Mouse (Mus musculus) cortical plate, adult 2 months (tissue): ENCODE data around the gene Vav1.

Source experiments
- CTCF ChIP-seq: fragments of 200-500 bp; IDR thresholded peaks from 2 replicates; pipeline ENCODE4 v1.5.1; 2011; ENCODE audit warnings: mild to moderate bottlenecking, control low read depth, low read length; ENCODE audit not compliant: insufficient read depth; ENCODE audit errors: extremely low read depth
- POLR2A ChIP-seq: fragments of 200-500 bp; IDR thresholded peaks from 2 replicates; pipeline ENCODE4 v1.6.1; 2011; ENCODE audit warnings: mild to moderate bottlenecking, low read length, control low read depth; ENCODE audit not compliant: insufficient read depth; ENCODE audit errors: extremely low read depth

DNA sequence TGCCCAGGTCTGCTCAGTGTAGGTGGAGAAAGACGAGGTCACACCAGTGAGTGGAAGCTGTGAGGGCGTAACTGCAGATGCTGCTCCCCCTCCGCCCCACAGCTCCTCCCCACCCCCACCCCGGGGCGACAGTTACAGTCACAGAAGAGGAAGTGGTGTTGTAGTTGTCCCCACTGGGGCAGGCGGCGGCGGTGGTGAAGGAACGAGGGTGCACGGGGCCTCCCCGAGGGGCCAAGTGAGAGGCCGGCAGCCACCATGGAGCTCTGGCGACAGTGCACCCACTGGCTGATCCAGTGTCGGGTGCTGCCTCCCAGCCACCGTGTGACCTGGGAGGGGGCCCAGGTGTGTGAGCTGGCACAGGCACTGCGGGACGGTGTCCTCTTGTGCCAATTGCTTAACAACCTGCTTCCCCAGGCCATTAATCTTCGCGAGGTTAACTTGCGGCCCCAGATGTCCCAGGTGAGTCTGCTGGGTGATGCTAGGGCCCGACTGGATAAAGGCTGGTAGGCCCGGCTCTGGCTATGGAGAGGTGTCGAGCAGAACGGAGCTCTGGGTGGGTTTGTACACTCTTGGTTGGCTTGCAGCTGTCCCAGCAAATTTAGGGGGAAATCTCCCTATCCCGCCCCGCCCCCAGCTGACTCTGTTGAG lies at the start of gene Vav1:
- TF ChIP-seq CTCF (no peak), POLR2A (no peak)
